Mouse (Mus musculus): ENCODE results near the gene Tenm4. TPM values are rescaled to one million over a fixed set of nuclear protein-coding genes. Genes with fewer than 3 reads are reported as not detected.

The Tenm4 gene
- total and polyA plus RNA-seq, 3 experiments = 0.04 to 0.38 TPM; not detected in 1

DNA sequence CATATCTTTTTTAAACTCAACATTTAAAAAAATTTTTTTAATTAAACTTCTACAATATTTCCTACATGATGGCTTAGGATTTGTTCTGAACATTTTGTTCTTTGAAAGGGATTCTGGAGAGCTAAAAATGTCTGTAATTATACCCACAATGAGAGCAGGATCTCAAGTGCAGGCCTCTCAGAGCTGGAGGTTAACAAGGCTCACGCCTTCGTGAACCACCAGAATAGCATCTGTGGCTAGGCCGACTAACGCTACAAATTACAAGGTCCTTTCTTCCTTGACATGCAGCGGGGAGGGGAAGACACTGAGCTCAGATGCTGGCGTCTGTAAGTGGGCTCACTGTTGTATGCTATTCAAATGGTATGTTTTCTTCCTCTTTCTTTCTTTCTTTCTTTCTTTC is 411.7 kb downstream of the Tenm4 start:
- no peaks in the 10 kb centered on the region for H3K27me3 ChIP-seq (ENCODE audit: insufficient read depth, low read length)
- no peak for TF ChIP-seq GATA1 (IDR thresholded peaks at IDR 0.05; ENCODE audit: borderline replicate concordance, low read length)
- TF ChIP-seq GATA2 (IDR thresholded peaks at IDR 0.05; ENCODE audit: borderline replicate concordance, low read depth, low read length) = no peak
- no peak for TF ChIP-seq POLR2AphosphoS5 (IDR thresholded peaks at IDR 0.05; ENCODE audit: insufficient replicate concordance, low read depth, low read length)
- TF ChIP-seq CTCF (IDR thresholded peaks at IDR 0.05; ENCODE audit: low read depth, low read length) = no peak
- no peak for TF ChIP-seq TAL1 (conservative IDR thresholded peaks at IDR 0.05; ENCODE audit: low read depth, low read length)
- ATAC-seq (ENCODE audit: extremely low read depth, insufficient number of reproducible peaks, low FRiP score, poor library complexity, severe bottlenecking) (no peak), DNase-seq (ENCODE audit: low spot score) (no peak)
- no peaks in the 10 kb centered on the region for H3K4me1 ChIP-seq (ENCODE audit: insufficient read depth, low read depth, low read length)
- no peaks in the 10 kb centered on the region for H3K36me3 ChIP-seq (replicated peaks)
- no peak overlapping the region for H3K4me3 ChIP-seq (ENCODE audit: low read depth, low read length)
- H3K9me3 ChIP-seq (replicated peaks) = peaks cover 26% of the 10 kb centered on the region

DNA sequence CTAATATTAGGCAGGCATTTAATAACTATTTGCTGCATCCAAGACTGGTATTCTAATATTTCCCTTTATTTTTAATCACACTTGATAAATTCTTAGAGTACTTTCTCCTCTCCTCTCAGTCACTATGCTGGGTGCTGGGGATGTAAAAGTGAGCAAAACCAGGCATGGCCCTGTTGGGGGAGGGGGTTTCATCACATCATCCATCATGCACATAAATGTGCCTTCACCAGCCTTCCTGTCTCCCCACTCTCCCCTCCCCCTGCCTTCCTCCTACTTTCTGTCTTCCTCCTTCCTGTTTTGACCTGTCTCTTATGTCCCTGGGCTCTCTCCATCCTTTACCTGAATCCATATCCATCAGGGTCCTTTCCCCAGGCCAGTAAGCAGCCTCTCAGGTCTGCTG is 416.4 kb downstream of the Tenm4 start:
- Histone ChIP-seq H3K27me3 (ENCODE audit: insufficient read depth, low read length) (no peaks in the 10 kb centered on the region), H3K4me1 (ENCODE audit: insufficient read depth, low read depth, low read length) (no peaks in the 10 kb centered on the region), H3K9me3 (replicated peaks) (peaks cover 17% of the 10 kb centered on the region), H3K4me3 (ENCODE audit: low read depth, low read length) (no peak overlapping the region), H3K36me3 (replicated peaks) (no peaks in the 10 kb centered on the region)
- TF ChIP-seq POLR2AphosphoS5 (IDR thresholded peaks at IDR 0.05; ENCODE audit: insufficient replicate concordance, low read depth, low read length) (no peak), TAL1 (conservative IDR thresholded peaks at IDR 0.05; ENCODE audit: low read depth, low read length) (no peak), GATA2 (IDR thresholded peaks at IDR 0.05; ENCODE audit: borderline replicate concordance, low read depth, low read length) (no peak), GATA1 (IDR thresholded peaks at IDR 0.05; ENCODE audit: borderline replicate concordance, low read length) (no peak), CTCF (IDR thresholded peaks at IDR 0.05; ENCODE audit: low read depth, low read length) (no peak)
- DNase-seq (ENCODE audit: low spot score) (no peak), ATAC-seq (ENCODE audit: extremely low read depth, insufficient number of reproducible peaks, low FRiP score, poor library complexity, severe bottlenecking) (no peak)

DNA sequence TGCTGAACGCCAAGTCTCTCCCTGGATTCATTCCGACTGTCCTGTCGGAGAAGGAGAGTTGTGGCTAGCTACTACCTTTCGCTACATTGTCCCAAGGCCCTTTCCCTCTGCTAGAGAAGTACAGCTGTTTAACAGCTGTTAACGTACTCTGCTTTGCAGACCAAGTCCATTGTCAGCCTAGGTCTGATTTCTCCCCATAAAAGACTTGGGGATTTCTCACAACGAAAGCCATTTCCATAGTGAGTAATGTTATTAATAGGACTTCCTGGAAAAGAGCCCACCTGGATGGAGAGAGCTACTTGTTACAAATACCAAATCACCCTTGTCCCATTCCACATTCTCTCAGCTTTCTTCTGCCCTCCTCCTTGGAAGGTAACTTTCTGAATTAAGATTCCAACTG is 417.5 kb downstream of the Tenm4 start:
- H3K9me3 ChIP-seq (replicated peaks) = peaks cover 15% of the 10 kb centered on the region
- no peak overlapping the region for H3K4me3 ChIP-seq (ENCODE audit: low read depth, low read length)
- DNase-seq (ENCODE audit: low spot score) (no peak), ATAC-seq (ENCODE audit: extremely low read depth, insufficient number of reproducible peaks, low FRiP score, poor library complexity, severe bottlenecking) (no peak)
- no peaks in the 10 kb centered on the region for H3K27me3 ChIP-seq (ENCODE audit: insufficient read depth, low read length)
- no peak for TF ChIP-seq TAL1 (conservative IDR thresholded peaks at IDR 0.05; ENCODE audit: low read depth, low read length)
- TF ChIP-seq CTCF (IDR thresholded peaks at IDR 0.05; ENCODE audit: low read depth, low read length) = no peak
- no peak for TF ChIP-seq GATA2 (IDR thresholded peaks at IDR 0.05; ENCODE audit: borderline replicate concordance, low read depth, low read length)
- no peak for TF ChIP-seq GATA1 (IDR thresholded peaks at IDR 0.05; ENCODE audit: borderline replicate concordance, low read length)
- TF ChIP-seq POLR2AphosphoS5 (IDR thresholded peaks at IDR 0.05; ENCODE audit: insufficient replicate concordance, low read depth, low read length) = no peak
- no peaks in the 10 kb centered on the region for H3K4me1 ChIP-seq (ENCODE audit: insufficient read depth, low read depth, low read length)
- H3K36me3 ChIP-seq (replicated peaks) = no peaks in the 10 kb centered on the region

DNA sequence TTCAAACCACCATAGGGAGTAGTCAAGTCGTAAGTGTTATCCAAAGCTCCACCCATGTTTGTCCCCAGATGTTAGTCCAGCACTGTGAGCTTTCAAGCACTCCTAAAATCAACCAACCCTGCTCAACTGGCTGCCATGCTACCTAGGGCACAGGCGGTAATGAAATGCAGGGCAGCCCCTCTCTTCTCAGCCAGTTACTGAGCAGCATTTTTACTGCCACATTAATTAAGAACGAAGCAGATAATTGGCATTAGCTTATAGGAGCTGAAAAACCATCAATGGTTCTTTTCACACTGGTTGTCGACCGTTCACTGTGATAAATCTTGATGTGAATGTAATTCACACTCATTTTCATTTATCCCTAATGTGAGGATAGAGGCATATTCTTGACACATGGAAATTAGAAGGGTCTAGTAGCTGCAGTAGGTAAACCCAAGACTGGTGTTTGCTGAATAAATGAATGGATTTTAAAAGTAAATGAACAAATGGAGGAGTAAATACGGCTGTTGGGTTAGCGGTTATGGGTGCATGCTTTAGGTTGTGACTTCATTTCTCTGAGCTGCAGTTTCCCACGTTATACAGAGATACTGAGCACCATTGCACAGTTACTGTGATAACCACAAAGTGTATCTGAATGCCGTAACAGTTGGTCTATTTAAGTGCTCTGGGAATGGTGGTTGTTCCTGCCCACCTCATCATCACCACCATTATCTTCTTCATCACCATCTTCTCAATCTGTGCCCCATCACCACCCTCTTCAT is 424.7 kb downstream of the Tenm4 start:
- no peak for DNase-seq (ENCODE audit: low spot score)
- TF ChIP-seq POLR2AphosphoS5 (IDR thresholded peaks at IDR 0.05; ENCODE audit: insufficient replicate concordance, low read depth, low read length) = no peak
- TF ChIP-seq TAL1 (conservative IDR thresholded peaks at IDR 0.05; ENCODE audit: low read depth, low read length) = no peak
- TF ChIP-seq CTCF (IDR thresholded peaks at IDR 0.05; ENCODE audit: low read depth, low read length) = no peak
- no peak for TF ChIP-seq GATA2 (IDR thresholded peaks at IDR 0.05; ENCODE audit: borderline replicate concordance, low read depth, low read length)
- TF ChIP-seq GATA1 (IDR thresholded peaks at IDR 0.05; ENCODE audit: borderline replicate concordance, low read length) = no peak
- Histone ChIP-seq H3K4me3 (ENCODE audit: low read depth, low read length) (no peak overlapping the region), H3K4me1 (ENCODE audit: insufficient read depth, low read depth, low read length) (no peaks in the 10 kb centered on the region), H3K27me3 (ENCODE audit: insufficient read depth, low read length) (no peaks in the 10 kb centered on the region), H3K36me3 (replicated peaks) (no peaks in the 10 kb centered on the region), H3K9me3 (replicated peaks) (peaks cover 12% of the 10 kb centered on the region)
- no peak for ATAC-seq (ENCODE audit: extremely low read depth, insufficient number of reproducible peaks, low FRiP score, poor library complexity, severe bottlenecking)

DNA sequence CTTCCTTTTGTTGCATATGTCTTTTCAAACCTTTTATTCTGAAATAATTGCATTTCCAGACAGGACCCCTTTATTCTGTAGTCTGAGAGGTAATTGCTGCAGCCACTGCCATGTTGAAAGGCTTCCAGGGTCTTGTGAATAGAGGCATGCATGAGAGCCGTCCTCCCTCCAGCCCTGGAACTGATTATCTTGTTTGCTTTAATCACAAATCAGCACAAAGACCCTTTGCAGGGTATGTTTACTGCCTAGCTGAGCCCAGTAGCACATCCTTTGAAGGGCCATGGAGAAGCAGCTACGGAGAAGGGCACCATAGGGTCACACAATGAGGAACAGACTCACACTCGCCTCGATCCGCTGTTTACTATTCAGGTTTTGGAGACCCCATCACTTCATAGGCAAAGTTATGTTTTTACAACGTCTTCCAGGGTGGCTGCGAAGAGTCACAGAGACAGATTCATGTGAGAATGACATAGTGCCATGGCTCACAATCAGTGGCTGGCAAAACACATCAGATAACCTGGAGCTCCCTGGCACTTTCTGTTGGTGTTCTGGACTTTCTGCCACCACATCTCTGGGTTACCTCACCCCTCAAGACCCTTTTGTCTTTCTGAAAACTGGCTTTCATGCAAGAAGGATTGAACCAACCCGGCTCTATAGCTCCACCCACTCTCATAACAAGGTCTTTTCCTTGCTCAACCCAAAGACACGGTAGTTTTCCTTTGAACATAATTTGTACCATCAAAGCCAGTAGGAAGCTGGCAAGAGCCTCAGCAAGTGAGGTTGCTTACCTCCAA is 425.6 kb downstream of the Tenm4 start:
- DNase-seq (ENCODE audit: low spot score) (no peak), ATAC-seq (ENCODE audit: extremely low read depth, insufficient number of reproducible peaks, low FRiP score, poor library complexity, severe bottlenecking) (no peak)
- Histone ChIP-seq H3K4me1 (ENCODE audit: insufficient read depth, low read depth, low read length) (no peaks in the 10 kb centered on the region), H3K9me3 (replicated peaks) (peaks cover 16% of the 10 kb centered on the region), H3K4me3 (ENCODE audit: low read depth, low read length) (no peak overlapping the region), H3K27me3 (ENCODE audit: insufficient read depth, low read length) (no peaks in the 10 kb centered on the region), H3K36me3 (replicated peaks) (no peaks in the 10 kb centered on the region)
- TF ChIP-seq POLR2AphosphoS5 (IDR thresholded peaks at IDR 0.05; ENCODE audit: insufficient replicate concordance, low read depth, low read length) (no peak), GATA2 (IDR thresholded peaks at IDR 0.05; ENCODE audit: borderline replicate concordance, low read depth, low read length) (no peak), TAL1 (conservative IDR thresholded peaks at IDR 0.05; ENCODE audit: low read depth, low read length) (no peak), CTCF (IDR thresholded peaks at IDR 0.05; ENCODE audit: low read depth, low read length) (no peak), GATA1 (IDR thresholded peaks at IDR 0.05; ENCODE audit: borderline replicate concordance, low read length) (no peak)

DNA sequence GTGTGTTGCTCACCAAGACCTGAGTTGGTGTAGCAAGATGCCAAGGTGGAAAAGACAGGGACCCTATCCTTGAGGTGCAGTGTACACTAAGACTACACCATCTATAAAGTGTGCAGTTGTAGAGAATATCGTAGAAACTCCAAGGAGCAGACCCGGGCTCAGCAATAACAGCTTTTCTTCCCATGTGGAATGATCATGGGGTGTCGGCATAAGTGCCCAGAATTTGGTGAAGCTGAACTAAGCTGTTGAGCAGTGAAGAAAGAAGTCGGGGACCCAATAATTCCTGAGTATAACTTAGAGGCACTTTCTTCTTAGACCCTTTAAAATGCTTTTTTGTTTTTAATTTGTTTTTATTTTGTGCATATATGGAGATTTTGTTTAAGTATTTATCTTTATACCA is 426.8 kb downstream of the Tenm4 start:
- Histone ChIP-seq H3K9me3 (replicated peaks) (peaks cover 21% of the 10 kb centered on the region), H3K27me3 (ENCODE audit: insufficient read depth, low read length) (no peaks in the 10 kb centered on the region), H3K4me1 (ENCODE audit: insufficient read depth, low read depth, low read length) (no peaks in the 10 kb centered on the region), H3K36me3 (replicated peaks) (no peaks in the 10 kb centered on the region), H3K4me3 (ENCODE audit: low read depth, low read length) (no peak overlapping the region)
- DNase-seq (ENCODE audit: low spot score) (no peak), ATAC-seq (ENCODE audit: extremely low read depth, insufficient number of reproducible peaks, low FRiP score, poor library complexity, severe bottlenecking) (no peak)
- TF ChIP-seq GATA2 (IDR thresholded peaks at IDR 0.05; ENCODE audit: borderline replicate concordance, low read depth, low read length) (no peak), CTCF (IDR thresholded peaks at IDR 0.05; ENCODE audit: low read depth, low read length) (no peak), POLR2AphosphoS5 (IDR thresholded peaks at IDR 0.05; ENCODE audit: insufficient replicate concordance, low read depth, low read length) (no peak), GATA1 (IDR thresholded peaks at IDR 0.05; ENCODE audit: borderline replicate concordance, low read length) (no peak), TAL1 (conservative IDR thresholded peaks at IDR 0.05; ENCODE audit: low read depth, low read length) (no peak)

Measured in G1E (cell line).